Mouse (Mus musculus): Measurements from ENCODE around the gene Arhgap45.

DNA sequence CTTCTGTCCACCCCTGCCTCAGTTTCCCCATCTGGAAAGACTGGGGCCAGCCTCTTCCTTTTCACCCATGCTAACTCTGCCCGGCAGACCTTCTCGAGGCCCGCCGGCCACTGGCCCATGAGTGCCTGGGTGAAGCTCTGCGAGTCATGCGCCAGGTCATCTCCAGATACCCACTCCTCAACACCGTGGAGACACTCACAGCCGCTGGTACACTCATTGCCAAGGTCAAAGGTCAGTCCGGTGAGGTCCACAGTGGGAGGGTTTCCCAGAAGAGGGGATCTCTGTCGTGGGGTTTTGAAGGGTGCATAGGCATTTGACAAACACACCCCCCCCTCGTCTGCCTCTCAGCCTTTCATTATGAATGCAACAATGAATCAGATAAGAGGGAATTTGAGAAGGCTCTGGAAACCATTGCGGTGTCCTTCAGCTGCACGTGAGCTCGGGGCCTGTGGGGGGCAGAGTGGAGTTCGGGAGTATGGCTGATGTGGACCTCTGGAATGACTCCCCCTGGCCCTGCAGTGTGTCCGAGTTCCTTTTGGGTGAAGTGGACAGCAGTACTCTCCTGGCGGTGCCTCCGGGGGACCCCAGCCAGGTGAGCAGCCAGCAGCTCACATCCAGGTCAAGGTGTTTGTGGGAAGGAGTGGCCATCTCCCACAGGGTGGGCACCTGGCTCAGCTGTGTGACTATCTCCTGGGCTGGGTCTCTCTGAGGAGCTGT, 4.3 kb downstream of the Arhgap45 start:
- TF ChIP-seq CTCF (IDR thresholded peaks at IDR 0.05; ENCODE audit: low read depth): peak; percentile 37; the same call in 1 of the 2 replicates
- no peak for TF ChIP-seq EP300 (IDR thresholded peaks at IDR 0.05; ENCODE audit: low read depth)

All from liver, embryonic 14.5 days (tissue).